Mouse (Mus musculus): ENCODE measurements around the gene Jak1. TPM values are rescaled to one million over a fixed set of nuclear protein-coding genes. Genes with fewer than 3 reads are reported as not detected.
A peak's percentile ranks its signal among the peaks of the same experiment; 100 is the strongest.

The Jak1 gene
- polyA plus RNA-seq, 1 experiment = 109 TPM

GRCm38 (mm10) chr4:101146891-101147655, 118.0 kb downstream of the Jak1 start:
- H3K27me3 ChIP-seq (ENCODE audit: control insufficient read depth, insufficient read depth, low read length) = no peaks in the 10 kb centered on the region
- H3K4me1 ChIP-seq (replicated peaks; ENCODE audit: control insufficient read depth, insufficient read depth, low read length) = peaks cover 9% of the 10 kb centered on the region
- H3K4me3 ChIP-seq (ENCODE audit: control insufficient read depth, insufficient read depth, low read length) = no peak overlapping the region
- DNase-seq = no peak
- TF ChIP-seq CTCF (IDR thresholded peaks at IDR 0.05; ENCODE audit: borderline replicate concordance, control insufficient read depth, extremely low read depth, insufficient read depth, low read length, poor library complexity) (no peak), POLR2A (IDR thresholded peaks at IDR 0.05; ENCODE audit: control insufficient read depth, extremely low read depth, insufficient read depth, low read length, poor library complexity) (no peak)
- 76% methylated on average over 11 of the region's 11 CpGs for WGBS
- H3K27ac ChIP-seq (ENCODE audit: control insufficient read depth, insufficient read depth, low read length) = no peak overlapping the region
- H3K36me3 ChIP-seq (ENCODE audit: control insufficient read depth, insufficient read depth, low read length) = peaks cover 18% of the 10 kb centered on the region

GRCm38 (mm10) chr4:101146047-101146745, 118.9 kb downstream of the Jak1 start:
- no peak overlapping the region for H3K27ac ChIP-seq (ENCODE audit: control insufficient read depth, insufficient read depth, low read length)
- peaks cover 9% of the 10 kb centered on the region for H3K4me1 ChIP-seq (replicated peaks; ENCODE audit: control insufficient read depth, insufficient read depth, low read length)
- TF ChIP-seq CTCF (IDR thresholded peaks at IDR 0.05; ENCODE audit: borderline replicate concordance, control insufficient read depth, extremely low read depth, insufficient read depth, low read length, poor library complexity) (no peak), POLR2A (IDR thresholded peaks at IDR 0.05; ENCODE audit: control insufficient read depth, extremely low read depth, insufficient read depth, low read length, poor library complexity) (no peak)
- H3K4me3 ChIP-seq (ENCODE audit: control insufficient read depth, insufficient read depth, low read length) = no peak overlapping the region
- WGBS = 34% methylated on average over 9 of the region's 9 CpGs
- H3K27me3 ChIP-seq (ENCODE audit: control insufficient read depth, insufficient read depth, low read length) = no peaks in the 10 kb centered on the region
- DNase-seq = peak; percentile 71
- peaks cover 11% of the 10 kb centered on the region for H3K36me3 ChIP-seq (ENCODE audit: control insufficient read depth, insufficient read depth, low read length)

DNA sequence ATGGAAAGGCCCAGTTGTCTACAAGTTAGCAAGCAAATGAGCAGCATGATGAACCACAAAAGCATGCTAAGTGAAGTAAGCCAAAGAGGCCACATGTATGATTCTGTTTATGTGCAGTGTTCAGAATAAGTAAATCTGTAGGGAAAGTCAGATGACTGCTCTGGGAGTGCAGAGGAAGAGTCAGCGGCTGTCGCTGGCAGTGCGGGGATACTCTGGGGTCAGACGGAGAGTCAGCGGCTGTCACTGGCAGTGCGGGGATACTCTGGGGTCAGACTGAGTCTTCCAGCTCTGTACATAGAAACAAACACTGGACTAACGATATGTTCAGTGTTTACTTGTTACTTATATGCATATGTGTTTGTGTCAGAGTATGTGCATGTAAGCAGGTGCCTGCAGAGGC, 120.3 kb downstream of the Jak1 start:
- DNase-seq = no peak
- H3K36me3 ChIP-seq (ENCODE audit: control insufficient read depth, insufficient read depth, low read length) = no peaks in the 10 kb centered on the region
- no peaks in the 10 kb centered on the region for H3K27me3 ChIP-seq (ENCODE audit: control insufficient read depth, insufficient read depth, low read length)
- no peak overlapping the region for H3K4me3 ChIP-seq (ENCODE audit: control insufficient read depth, insufficient read depth, low read length)
- WGBS = 95% methylated on average over 7 of the region's 7 CpGs
- TF ChIP-seq POLR2A (IDR thresholded peaks at IDR 0.05; ENCODE audit: control insufficient read depth, extremely low read depth, insufficient read depth, low read length, poor library complexity) = no peak
- TF ChIP-seq CTCF (IDR thresholded peaks at IDR 0.05; ENCODE audit: borderline replicate concordance, control insufficient read depth, extremely low read depth, insufficient read depth, low read length, poor library complexity) = no peak
- no peak overlapping the region for H3K27ac ChIP-seq (ENCODE audit: control insufficient read depth, insufficient read depth, low read length)
- peaks cover 13% of the 10 kb centered on the region for H3K4me1 ChIP-seq (replicated peaks; ENCODE audit: control insufficient read depth, insufficient read depth, low read length)

GRCm38 (mm10) chr4:101144361-101144760, 120.7 kb downstream of the Jak1 start:
- no peak overlapping the region for H3K27ac ChIP-seq (ENCODE audit: control insufficient read depth, insufficient read depth, low read length)
- no peak for DNase-seq
- peaks cover 13% of the 10 kb centered on the region for H3K4me1 ChIP-seq (replicated peaks; ENCODE audit: control insufficient read depth, insufficient read depth, low read length)
- no peak overlapping the region for H3K4me3 ChIP-seq (ENCODE audit: control insufficient read depth, insufficient read depth, low read length)
- 91% methylated on average over 4 of the region's 4 CpGs for WGBS
- TF ChIP-seq CTCF (IDR thresholded peaks at IDR 0.05; ENCODE audit: borderline replicate concordance, control insufficient read depth, extremely low read depth, insufficient read depth, low read length, poor library complexity) = no peak
- no peak for TF ChIP-seq POLR2A (IDR thresholded peaks at IDR 0.05; ENCODE audit: control insufficient read depth, extremely low read depth, insufficient read depth, low read length, poor library complexity)
- H3K36me3 ChIP-seq (ENCODE audit: control insufficient read depth, insufficient read depth, low read length) = no peaks in the 10 kb centered on the region
- no peaks in the 10 kb centered on the region for H3K27me3 ChIP-seq (ENCODE audit: control insufficient read depth, insufficient read depth, low read length)

GRCm38 (mm10) chr4:101143901-101144300, 121.2 kb downstream of the Jak1 start:
- no peak overlapping the region for H3K27ac ChIP-seq (ENCODE audit: control insufficient read depth, insufficient read depth, low read length)
- H3K4me3 ChIP-seq (ENCODE audit: control insufficient read depth, insufficient read depth, low read length) = no peak overlapping the region
- H3K36me3 ChIP-seq (ENCODE audit: control insufficient read depth, insufficient read depth, low read length) = no peaks in the 10 kb centered on the region
- DNase-seq = no peak
- 76% methylated on average over 4 of the region's 4 CpGs for WGBS
- no peaks in the 10 kb centered on the region for H3K27me3 ChIP-seq (ENCODE audit: control insufficient read depth, insufficient read depth, low read length)
- TF ChIP-seq CTCF (IDR thresholded peaks at IDR 0.05; ENCODE audit: borderline replicate concordance, control insufficient read depth, extremely low read depth, insufficient read depth, low read length, poor library complexity) = no peak
- TF ChIP-seq POLR2A (IDR thresholded peaks at IDR 0.05; ENCODE audit: control insufficient read depth, extremely low read depth, insufficient read depth, low read length, poor library complexity) = no peak
- H3K4me1 ChIP-seq (replicated peaks; ENCODE audit: control insufficient read depth, insufficient read depth, low read length) = peaks cover 12% of the 10 kb centered on the region

DNA sequence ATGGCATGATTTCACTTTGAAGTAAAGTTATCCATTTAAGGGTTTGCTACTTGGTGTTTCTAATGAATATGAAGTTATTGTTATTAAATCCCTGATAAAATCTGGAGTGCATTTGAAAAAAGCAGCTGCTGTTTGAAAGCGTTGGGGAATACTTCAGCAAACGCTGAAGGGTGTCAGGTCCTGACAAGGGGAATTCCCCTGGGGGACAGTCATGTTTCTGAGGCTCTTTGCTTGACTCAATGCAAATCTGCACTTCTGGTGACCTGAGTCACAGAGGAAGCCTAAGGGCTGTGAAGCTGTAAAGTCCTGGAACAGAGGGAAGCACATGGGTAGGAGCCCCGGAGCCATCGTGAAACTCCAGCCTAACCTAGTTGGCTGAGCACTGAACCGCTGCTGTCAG, 123.3 kb downstream of the Jak1 start:
- H3K4me1 ChIP-seq (replicated peaks; ENCODE audit: control insufficient read depth, insufficient read depth, low read length) = peaks cover 4% of the 10 kb centered on the region; the same call in 1 of the 2 replicates
- WGBS = 80% methylated on average over 5 of the region's 5 CpGs
- DNase-seq = no peak

More for the DNA sequence above, 123.3 kb downstream of the Jak1 start:
- H3K4me3 ChIP-seq (ENCODE audit: control insufficient read depth, insufficient read depth, low read length) = no peak overlapping the region
- H3K36me3 ChIP-seq (ENCODE audit: control insufficient read depth, insufficient read depth, low read length) = no peaks in the 10 kb centered on the region
- H3K27ac ChIP-seq (ENCODE audit: control insufficient read depth, insufficient read depth, low read length) = no peak overlapping the region
- no peaks in the 10 kb centered on the region for H3K27me3 ChIP-seq (ENCODE audit: control insufficient read depth, insufficient read depth, low read length)
- TF ChIP-seq POLR2A (IDR thresholded peaks at IDR 0.05; ENCODE audit: control insufficient read depth, extremely low read depth, insufficient read depth, low read length, poor library complexity) = no peak
- TF ChIP-seq CTCF (IDR thresholded peaks at IDR 0.05; ENCODE audit: borderline replicate concordance, control insufficient read depth, extremely low read depth, insufficient read depth, low read length, poor library complexity) = no peak

Data from thymus, adult 2 months (tissue).